Mouse (Mus musculus): ENCODE results near the gene Sfrp4.
"Not testable (repeated sequence)": the region's sequence is repeated elsewhere in the genome, so short reads cannot be mapped to it uniquely, and the experiment has no call there.

Sfrp4 gene

GRCm38 (mm10) chr13:19622573-19623227 lies at the start of gene Sfrp4:
Gene Sfrp4, plus strand, starts transcription at chr13:19623104.
- peak; percentile 51 for DNase-seq (ENCODE audit: low spot score)

- DNase-seq (ENCODE audit: low spot score) = not testable (repeated sequence)
These were observed 48.2 kb upstream of the Sfrp4 start for GRCm38 (mm10) chr13:19574723-19575122.

DNA sequence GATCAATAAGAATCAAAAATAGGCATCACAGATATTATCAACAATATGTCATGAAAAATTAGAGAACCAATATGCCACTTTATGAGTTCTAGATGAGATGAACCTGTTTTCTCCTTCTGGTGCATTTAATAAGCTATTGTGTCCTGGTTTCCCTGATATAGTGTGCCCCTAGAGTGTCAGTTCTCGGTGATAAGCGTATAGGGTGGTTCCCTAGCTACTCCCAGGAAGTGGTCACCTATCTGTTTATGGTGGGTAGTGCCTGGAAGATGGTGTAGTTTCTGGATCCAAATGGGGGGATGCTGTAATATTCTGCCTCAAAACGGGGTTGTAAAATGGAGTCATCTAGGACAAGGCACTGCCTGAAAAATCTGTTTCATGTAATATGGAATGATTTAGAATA lies 47.0 kb upstream of the Sfrp4 start:
- no peak for DNase-seq (ENCODE audit: low spot score)

GRCm38 (mm10) chr13:19590996-19591759 lies 31.7 kb upstream of the Sfrp4 start:
- DNase-seq (ENCODE audit: low spot score) = peak; percentile 23

DNA sequence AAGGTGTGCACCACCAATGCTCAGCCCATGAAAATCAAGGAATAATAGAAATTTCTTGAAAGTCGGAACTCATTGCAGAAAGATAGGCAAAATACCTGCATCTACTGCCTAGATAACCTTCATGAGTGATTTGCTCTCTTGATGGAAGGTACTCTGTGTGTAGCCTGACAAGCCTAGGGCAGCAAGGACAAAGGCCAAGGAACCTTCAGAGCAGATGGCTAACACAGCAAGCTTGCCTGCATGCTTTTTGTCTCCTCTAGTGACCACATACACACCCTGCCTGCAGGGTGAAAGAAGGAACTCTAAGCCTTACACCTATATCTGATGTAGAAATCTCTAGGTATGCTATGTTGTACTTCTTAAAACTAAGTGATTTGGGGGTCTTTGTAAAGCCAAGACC lies 27.8 kb upstream of the Sfrp4 start:
- DNase-seq (ENCODE audit: low spot score) = no peak

- DNase-seq (ENCODE audit: low spot score) = no peak
These were observed 23.7 kb upstream of the Sfrp4 start for GRCm38 (mm10) chr13:19599242-19599641.

DNA sequence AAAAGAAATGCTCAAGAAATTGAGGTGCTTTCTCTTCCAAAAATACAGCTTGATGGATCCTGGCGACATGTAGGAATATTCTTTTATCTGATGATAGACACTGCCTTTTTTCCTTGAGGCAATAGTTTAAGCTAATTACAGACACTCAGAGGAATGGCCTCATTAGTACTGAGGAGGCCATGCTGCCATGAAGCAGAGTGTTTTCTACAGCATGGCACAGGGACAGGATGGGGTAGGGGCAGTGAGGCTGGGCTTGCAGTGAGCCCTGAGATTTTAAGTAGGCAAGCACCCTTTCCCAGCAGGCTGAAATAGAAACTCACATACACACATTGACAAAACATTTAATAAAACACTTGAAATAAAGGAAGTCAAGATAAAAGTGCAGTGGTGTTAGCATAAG lies 20.4 kb upstream of the Sfrp4 start:
- DNase-seq (ENCODE audit: low spot score) = no peak

DNA sequence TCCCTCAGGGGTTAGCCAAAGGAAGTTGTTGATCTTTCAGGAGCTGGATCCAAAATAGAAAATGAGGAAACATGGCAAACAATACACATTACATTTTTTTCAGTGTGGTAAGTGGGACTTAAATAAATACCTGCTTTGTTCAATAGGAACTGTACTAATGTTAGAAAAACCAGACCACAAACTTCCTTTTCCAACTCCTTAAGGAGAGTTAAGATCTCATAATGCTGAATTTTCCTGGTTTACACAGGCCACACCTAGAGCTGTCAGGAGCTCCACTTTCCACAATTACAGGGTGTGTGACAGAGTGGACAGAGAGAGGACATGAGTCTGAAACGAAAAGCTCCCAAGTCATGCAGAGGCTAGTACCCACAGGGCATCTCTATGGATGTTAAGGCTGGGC lies 19.2 kb upstream of the Sfrp4 start:
- DNase-seq (ENCODE audit: low spot score) = no peak

- DNase-seq (ENCODE audit: low spot score) = no peak
These were observed 18.0 kb upstream of the Sfrp4 start for GRCm38 (mm10) chr13:19604916-19605315.

DNA sequence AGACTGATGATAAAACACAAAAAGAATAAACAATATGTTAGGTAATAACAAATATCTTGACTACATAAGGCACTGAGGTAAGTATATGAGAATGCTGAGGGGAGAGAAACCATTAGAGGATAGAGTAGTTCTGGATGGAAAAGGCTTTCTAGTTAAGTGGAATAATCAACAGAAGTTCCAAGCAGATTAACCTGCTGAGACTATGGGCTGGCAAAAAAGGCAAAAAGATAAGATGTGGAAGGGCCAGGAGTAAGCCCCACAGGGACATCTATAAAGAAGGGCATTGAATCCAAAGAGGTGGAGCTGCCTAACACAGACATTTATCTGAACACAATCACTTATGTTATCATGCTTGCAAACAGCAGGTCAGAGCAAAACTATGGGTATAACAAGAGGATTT lies 14.8 kb upstream of the Sfrp4 start:
- DNase-seq (ENCODE audit: low spot score) = no peak

- no peak for DNase-seq (ENCODE audit: low spot score)
These were observed 10.6 kb upstream of the Sfrp4 start for GRCm38 (mm10) chr13:19612348-19612747.

DNA sequence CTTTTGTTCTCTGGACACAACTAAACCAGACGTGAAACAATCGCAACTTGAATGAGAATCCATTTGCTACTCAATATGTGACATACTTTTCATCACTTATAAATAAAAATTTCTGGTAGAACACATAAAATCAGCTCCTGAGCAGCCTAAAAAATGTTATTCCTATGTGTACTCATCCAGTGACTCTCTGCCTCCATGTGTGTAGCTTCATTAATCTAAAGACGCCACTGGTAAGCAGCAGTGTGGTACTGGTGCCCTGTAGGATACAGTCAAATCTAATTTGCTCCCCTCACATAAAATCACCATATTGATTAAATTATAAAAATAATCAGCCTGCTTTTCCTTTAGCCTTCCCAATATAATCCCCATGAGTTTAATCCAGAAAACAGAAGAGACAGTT lies 9.9 kb upstream of the Sfrp4 start:
- DNase-seq (ENCODE audit: low spot score) = no peak

- DNase-seq (ENCODE audit: low spot score) = no peak
These were observed 9.5 kb upstream of the Sfrp4 start for GRCm38 (mm10) chr13:19613426-19613825.

DNA sequence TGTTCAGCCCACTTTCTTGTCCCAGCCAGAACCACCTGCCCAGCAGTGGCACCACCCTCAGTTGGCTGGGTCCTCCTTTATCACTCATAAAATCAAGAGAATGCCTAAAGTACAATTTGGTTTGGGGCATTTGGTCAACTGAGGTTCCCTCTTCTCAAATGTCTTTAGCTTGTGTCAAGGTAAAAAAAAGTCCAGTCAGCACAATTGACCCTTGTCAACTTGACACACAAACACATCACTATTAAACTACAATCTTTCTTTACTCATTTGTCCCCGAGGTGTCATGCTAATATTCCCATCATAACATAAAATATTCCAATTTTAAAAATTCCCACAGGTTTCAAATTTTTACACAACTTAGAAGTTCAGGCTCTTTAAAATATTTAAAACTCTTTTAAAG lies 8.6 kb upstream of the Sfrp4 start:
- no peak for DNase-seq (ENCODE audit: low spot score)

DNA sequence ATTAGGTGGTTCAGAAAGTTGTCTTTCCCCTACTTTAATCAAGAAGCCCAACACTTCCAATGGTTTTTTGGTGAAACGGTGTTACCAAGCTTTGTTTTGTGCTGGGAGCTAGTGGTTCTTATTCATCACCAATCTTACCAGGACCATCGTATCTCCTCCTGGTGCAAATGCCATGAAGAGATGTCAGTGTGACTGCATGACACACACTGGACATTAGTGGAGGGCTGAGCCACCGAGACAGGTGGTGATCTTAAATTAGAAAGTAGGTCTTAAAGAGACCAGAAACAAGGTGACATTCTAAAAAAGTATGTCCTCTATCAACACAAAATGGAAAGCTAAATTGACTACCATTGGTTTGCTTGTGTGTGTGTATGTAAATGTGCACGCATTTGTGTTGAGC lies 4.8 kb upstream of the Sfrp4 start:
- no peak for DNase-seq (ENCODE audit: low spot score)

GRCm38 (mm10) chr13:19618841-19619215 lies 4.1 kb upstream of the Sfrp4 start:
- DNase-seq (ENCODE audit: low spot score) = no peak

DNA sequence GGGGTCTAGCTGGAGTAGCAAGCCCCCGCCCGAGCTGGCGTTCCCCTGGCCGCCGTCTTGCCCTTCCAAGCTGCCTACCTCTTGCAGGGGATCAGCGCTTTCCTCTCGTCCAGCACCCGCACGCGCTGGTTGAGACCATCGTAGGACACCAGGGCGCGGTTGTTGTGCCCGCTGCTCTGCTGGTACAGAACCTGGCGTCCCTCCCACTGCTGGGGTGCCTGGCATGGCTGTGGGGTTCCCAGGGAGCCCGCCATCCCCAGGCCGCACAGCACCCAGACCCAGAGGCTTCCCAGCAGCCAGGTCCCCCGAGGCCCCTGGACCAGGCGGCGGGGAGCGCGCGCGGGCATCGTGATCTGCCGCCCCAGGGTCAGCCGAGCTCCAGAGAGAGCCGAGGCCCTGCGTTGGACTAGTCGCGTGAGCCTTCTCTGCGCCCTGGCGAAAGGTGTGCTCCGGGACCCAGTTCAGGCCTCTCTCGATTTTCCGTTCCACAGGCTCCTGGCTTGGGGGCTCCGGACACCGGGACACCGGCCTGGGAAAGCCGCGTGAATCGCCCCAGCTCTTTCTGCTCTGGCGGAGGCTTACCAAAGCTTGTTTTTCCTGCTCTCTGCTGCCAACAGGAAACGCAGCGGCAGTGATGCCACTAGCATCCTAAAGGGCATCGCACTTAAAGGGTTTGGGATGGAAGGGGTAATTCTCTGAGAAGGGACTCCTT lies 3.5 kb upstream of the Sfrp4 start, which contains the start of gene Epdr1:
Gene Epdr1, minus strand, starts transcription at position 712 of the 712 bp plus-strand sequence.
- peak; percentile 73 for DNase-seq (ENCODE audit: low spot score)

- peak; percentile 14 for DNase-seq (ENCODE audit: low spot score)
These were observed 463 bp downstream of the Sfrp4 start for GRCm38 (mm10) chr13:19623228-19623905.

DNA sequence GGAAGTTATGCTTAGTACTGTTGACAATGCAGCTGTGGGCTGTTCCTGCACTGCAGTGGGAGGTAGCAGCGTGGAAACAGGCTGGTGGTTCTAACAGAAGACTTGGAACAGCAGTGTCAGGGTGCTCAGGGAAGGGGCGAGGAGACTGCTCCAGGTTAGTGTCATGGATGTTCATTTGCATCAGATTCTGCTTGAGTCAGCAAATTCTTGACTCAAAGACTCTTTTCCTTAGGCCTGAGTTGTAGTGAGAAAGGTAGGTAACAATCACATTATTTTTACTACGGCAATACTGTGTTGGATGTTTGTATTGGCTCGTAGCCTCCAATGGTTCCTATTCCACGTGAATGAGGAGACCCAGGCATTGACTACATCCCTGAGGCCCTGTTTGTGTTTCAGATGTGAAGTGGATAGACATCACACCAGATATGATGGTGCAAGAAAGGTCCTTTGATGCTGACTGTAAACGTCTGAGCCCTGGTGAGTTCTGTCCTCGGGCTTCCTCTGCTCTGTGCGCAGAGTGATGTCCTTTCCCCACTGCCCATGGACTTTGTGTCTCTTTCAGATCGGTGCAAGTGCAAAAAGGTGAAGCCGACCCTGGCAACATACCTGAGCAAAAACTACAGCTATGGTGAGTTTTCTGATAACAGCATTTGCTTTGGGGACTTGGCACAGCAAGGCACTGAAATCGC lies 1.9 kb downstream of the Sfrp4 start:
- no peak for DNase-seq (ENCODE audit: low spot score)

DNA sequence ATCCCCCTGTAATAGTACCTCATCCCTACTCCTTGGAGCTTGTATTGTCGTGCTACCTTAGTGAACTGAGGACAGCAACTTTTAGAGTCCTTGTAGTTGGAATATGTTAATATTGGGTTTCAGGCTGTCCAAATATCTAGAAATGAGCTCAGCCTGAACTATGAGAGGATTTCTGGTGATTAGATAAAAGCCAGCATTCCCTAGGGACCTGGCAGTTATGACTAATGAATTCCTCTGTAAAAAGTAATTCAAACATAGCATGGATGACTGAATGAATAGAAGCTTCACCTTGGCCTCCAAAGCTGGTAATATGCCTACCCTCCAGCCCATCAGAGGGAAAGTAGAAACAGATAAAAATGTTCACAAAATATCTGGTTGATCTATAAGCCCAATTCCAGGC lies 3.6 kb downstream of the Sfrp4 start:
- DNase-seq (ENCODE audit: low spot score) = no peak

DNA sequence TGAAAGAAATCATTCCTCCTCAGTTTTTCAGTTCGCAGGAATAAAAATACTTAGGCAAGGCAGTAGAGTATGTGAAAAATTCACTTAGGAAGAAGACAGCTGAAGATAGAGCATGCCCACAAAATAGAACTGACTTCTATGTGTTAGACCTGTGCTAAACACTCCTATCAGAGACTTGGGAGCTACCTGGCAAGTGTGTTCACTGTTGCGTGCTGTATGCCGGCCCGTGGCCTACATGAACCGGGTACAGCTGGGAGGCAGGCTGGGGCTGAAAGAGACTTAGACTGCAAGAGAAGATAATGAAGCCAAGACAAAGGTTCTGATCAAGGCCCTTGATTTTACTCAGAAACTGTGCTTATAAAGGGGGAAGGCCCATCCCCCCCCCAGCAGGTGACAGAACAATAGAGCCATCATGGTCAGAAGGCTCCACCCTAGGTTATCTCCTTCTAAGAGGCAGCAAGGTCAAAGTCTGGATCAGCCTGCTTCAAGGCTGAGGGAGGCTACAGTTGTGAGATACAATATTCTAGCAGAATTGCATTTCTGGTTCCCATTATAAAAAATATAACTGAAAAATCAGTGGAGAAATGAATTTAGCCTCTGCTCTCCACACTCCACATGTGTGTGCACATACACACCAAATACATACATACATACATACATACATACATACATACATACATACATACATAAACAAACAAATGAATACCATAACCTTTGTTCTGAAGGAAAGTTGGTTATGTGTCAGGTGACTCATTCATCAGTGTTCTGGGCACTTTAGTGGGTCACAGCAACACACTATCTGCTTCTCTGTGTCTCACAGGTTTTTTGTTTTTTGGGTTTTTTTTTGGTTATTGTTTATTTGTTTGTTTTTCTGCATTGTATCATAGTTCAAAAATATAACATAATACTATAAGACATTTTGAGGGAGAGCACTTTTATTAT lies 8.1 kb downstream of the Sfrp4 start:
- DNase-seq (ENCODE audit: low spot score) = no peak

All from ovary, postnatal 36 days (tissue).